Mouse (Mus musculus): ENCODE results near the gene Clec16a. TPM values are rescaled to one million over a fixed set of nuclear protein-coding genes. Genes with fewer than 3 reads are reported as not detected.

The Clec16a gene
- 10 to 100 TPM; 24.5 to 25.8 TPM for total RNA-seq (2021)
- long read RNA-seq, experiment 1, full-length matches to known transcripts = 2 of 29 reads
- long read RNA-seq, experiment 1, partial matches to known transcripts = 11 of 29 reads
- long read RNA-seq, experiment 1, other reads (novel, unspliced or antisense) = 16 of 29 reads
- long read RNA-seq, experiment 2, partial matches to known transcripts = 9 of 20 reads
- long read RNA-seq, experiment 2, other reads (novel, unspliced or antisense) = 11 of 20 reads

DNA sequence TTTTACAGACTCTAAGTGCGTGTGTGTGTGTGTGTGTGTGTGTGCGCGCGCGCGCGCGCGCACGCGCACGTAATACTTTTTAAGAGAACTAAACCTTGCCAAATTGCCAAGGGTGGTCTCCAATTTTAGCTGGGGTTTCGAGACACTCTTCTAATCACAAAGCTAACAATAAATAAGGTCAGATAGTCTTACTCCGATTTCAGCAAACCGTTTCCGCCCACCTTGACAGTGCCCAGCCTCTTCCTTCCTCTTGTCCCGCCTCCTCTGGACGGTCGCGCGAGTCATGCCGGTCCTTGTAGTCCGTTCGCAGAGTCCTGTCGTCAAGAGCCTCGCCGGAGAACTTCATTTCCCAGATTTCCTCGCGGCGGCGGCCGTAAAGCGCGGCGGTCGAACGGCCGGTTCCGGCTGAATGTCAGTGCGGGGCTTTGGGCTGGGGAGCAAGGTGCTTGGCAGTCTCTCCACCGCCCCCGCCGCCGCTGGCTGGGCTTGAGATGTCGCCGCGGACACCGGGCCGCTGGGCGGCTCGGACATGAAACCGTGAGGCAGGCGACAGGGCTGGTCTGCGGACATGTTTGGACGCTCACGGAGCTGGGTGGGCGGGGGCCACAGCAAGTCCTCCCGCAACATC, at the start of gene Clec16a:
Gene Clec16a, plus strand, starts transcription at position 345 of the 628 bp plus-strand sequence.
- DNase-seq = peak; percentile 94

DNA sequence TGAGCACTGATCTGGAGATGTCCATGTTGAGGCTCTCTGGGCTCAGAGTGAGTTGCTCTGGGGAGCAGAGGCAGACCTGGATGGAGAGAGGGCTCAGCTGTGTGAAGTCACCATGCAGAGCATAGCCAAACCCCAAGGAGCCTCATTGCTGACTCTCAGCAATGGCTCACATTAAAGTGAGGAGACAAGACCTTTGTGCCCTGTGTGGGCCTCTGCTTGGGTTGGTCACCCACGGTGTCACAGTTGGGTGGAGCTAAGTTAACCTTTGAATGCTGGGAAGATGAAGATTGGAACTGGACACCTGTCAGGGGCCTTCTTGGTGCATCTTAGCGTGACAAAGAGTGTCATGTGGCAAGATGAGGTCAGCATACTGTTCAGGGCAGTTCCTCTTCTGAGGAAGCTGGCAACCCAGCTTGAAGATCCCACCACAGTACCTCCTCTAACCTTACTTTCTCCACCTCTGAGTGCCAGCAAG, 49.3 kb upstream of the Clec16a start:
- DNase-seq = no peak

DNA sequence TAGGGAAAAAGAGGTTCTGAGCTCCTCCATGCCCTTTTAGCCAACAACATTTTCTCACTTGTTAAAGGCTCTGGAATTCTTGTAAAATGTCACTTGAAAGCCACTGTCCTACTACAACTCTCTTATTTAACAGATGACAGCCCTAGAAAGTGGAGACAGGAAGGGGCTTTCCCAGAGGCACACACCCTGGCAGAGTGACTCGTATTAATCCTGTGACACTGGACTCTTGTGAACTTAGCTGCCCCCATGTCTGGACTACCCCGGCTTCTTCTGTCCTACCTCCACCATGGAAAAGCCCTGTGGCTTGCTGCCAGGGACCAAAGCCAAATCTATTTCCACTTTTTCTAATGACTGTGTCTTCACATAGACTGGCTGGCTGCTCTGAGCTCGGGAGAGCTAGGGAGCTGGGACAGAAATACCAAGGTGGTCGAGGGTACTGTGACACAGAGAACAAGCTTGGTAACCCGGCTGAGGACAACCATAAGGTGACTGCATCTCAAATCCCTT, 47.0 kb upstream of the Clec16a start:
- DNase-seq = no peak

DNA sequence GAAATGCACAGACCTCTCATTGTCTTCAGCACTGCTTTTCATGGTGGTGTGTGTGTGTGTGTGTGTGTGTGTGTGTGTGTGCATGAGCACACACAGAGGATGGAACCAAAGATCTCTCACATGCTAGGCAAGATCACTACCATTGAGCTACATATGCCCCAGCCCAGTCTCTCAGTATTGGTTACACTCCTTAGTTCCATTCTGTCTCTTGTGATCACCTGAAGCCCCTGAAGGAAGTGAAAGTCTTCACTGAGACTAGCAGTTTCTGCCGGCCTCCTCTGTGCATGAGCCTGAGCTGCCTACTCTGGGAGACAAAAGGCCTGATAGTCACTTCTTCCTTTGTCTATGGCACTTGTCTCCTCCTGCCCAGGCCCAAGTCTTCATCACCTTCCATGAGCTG, 46.0 kb upstream of the Clec16a start:
- DNase-seq = no peak

DNA sequence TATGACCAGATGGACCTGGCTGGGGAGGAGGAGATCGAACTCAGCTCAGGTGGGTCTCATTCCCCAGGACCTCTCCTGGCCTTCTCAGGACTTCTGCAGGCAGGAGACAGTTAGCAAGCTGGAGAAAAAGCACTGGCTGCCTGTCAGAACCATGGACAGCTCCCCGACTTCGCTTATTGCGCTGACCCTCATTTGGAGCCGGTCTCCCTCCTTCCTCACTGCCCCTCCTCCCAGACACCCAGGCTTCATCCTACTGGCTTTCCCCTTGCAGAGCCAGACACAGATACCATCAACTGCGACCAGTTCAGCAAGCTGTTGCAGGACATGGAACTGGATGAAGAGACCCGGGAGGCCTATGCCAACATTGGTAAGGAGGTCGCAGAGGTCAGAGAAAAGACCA, 43.3 kb upstream of the Clec16a start:
- peak; percentile 63 for DNase-seq

DNA sequence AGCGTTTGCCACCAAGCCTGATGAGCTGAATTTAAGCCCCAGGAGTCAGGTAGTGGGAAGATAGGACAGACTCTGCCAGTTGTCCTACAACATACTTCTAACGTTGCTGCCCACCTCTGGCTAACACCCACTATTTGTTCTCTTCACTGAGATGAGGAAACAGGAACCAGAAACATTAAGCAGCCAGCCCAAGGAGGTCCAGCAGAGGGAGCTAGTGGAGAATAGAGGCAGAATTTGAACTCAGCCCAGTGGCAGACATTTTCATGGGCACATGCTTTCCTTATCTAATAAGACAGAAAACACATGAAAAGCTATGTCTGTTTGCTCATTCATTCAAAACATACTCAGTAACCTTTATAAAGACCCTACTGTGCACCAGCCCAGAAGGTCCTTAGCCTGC, 42.1 kb upstream of the Clec16a start:
- no peak for DNase-seq

DNA sequence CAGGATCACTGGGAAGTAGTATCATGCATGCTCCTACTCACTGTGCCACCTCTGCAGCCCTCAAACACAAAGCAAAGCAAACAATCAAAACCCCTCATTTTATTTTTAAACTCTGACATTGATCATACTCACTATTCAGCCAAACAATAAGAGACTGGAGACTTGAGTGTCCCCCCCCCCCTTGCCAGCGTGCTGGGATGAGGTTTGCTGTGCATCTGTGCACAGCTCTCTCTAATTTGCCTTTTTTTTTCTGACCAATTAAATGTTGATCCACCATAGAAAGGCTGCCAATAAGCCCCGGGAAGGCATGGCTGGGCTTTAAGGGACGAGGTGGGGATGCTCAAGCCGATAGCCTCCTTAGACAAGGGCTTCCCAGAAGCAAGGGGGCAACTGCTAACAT, 37.7 kb upstream of the Clec16a start:
- no peak for DNase-seq

DNA sequence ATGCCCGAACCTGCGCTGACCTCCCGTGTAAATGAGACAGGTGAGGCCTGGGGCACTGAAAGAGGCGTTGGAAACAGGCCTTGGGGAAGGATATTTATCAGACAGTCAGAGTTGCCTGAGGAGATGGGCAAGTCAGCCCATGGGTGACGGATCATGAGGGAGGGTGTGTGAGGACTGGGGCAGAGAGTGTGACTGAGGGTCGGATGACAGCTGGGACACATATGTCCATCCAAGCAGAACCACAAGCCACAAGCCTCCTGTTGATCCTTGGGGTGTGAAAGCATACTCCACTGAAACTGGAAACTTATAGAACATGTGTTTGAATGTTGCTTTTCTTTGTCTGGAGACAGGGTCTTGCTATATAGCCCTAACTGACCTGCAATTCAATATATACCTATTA, 36.4 kb upstream of the Clec16a start:
- no peak for DNase-seq

DNA sequence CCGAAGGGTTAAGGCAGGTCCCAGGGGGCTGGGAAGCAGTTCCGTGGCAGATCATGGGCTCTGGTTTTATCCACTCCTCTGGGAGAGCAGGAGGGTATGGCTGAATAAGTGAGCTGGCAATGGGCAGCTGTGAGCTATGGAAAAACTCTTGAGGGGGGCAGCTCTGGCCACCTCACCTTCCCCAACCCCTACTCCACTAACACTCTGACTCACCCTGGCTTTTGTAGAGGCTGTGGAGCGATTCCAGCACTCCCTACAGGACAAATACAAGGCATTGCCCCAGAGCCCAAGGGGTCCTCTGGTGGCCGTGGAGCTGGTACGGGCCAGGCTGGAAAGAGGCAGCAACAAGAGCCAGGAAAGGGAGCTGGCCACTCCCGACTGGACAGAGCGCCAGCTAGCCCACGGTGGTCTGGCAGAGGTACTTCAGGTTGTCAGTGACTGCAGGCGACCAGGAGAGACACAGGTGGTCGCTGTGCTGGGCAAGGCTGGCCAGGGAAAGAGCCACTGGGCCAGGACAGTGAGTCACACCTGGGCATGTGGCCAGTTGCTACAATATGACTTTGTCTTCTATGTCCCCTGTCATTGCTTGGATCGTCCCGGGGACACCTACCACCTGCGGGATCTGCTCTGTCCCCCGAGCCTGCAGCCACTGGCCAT, 34.5 kb upstream of the Clec16a start:
- no peak for DNase-seq

DNA sequence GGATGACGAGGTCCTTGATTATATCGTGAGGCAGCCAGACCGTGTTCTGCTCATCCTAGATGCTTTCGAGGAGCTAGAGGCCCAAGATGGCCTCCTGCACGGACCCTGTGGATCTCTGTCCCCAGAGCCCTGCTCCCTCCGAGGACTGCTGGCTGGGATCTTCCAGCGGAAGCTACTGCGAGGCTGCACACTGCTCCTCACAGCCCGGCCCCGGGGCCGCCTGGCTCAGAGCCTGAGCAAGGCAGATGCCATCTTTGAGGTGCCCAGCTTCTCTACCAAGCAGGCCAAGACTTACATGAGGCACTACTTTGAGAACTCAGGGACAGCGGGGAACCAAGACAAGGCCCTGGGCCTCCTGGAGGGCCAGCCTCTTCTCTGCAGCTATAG, 34.0 kb upstream of the Clec16a start:
- DNase-seq = no peak

DNA sequence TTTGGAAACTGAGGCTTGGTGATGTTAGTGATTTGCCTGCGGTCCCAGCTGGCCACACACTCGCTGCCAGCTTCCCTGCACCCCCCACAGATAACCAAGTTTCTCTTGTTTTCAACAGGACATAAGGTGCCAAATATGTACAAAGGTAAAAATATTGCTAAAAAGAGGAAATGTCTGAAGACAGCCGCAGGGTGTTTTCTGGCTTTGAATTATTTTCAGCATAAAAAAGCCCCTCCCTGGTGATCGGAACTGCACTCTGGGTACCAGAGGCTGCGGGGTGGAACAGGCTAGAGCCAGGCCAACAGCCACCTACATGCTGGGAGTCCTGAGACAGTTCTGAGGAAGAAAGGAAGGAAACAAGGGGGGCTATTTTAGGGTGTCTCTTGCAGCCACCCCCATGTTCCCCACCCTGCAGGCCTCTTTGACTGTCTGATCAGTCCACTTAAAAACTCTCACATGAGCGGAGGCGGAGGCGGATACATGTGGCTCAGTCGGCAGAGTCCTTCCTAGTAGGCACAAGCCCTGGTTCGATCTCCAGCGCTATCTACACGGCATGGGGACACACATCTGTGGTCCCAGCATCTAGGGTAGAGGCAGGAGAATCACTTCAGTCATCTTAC, 29.1 kb upstream of the Clec16a start:
- DNase-seq = no peak

DNA sequence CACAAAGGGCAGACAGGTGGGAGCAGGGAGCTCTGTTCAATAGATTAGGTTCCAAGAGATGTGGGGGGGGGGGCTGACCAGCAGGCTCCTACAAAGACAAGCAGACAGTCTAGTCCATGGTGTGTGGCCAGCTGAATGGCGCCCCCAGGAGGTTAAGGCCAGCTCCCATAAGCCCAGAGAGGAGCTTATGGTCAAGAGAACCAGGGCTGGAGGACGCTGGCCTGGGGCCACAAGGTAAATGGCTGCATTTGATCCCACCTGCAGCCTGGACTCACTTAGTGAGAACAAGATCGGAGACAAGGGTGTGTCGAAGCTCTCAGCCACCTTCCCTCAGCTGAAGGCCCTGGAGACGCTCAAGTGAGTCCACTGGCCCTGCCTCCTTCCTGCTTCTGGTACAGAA, 27.1 kb upstream of the Clec16a start:
- no peak for DNase-seq

DNA sequence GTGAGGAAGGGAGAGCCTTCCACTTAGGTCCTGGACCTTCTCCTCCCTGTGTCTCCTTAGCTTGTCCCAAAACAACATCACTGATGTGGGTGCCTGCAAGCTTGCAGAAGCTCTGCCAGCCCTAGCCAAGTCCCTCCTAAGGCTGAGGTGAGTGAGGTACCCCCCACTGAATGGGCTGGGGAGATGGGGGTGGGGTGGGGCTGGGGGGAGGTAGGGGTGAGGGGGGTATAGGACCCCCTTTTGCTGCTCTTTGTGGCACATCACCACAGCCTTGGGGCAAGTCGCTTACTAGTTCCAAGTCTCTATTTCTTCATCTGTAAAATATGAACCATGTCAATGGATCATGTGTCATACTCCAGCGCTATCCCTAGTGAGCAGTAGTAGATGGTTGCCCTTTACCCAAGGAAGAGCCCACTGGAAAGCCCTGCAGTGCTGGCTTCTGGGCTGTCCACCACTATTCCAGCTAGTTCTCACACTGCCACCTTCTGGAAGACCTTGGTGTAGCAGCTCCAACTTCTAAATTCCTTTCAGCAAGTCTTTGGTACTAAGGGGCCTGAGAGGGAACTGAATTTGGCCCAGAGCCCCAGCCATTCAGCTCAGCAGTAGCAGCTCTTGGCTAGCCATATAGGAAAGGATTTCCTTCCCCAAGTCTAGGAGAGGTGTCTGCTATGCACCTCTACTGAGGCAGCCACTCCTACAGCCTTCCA, 24.1 kb upstream of the Clec16a start:
- peak; percentile 77 for DNase-seq

DNA sequence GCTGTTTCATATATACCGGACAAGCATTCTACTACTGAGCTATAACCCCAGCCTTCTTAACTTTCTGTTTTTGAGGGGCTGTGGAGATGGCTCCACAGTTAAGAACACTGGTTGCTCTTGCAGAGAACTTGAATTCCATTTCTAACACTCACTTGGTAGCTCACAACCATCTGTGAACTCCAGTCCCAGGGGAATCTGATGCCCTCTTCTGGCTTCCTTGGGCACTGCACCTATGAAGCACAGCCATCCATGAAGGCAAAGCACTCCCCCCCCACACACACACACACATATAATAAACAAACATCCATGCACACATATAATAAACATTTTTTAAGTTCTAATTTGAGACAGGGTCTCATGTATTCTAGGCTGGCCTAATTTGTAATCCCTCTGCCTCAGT, 22.3 kb upstream of the Clec16a start:
- peak; percentile 61 for DNase-seq

DNA sequence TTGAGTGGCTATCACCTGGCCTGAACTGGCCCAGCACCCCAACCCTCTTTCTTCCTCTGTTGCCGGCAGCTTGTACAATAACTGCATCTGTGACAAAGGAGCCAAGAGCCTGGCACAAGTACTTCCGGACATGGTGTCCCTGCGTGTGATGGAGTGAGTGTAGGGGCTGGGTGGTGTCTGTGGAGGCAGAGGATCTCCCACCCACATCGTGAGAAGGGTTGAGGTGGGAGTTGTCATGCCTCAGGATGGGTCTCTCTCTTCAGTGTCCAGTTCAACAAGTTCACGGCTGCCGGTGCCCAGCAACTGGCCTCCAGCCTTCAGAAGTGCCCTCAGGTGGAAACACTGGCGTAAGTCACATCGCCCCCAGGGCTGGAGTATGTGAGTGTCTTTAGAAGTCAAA, 21.5 kb upstream of the Clec16a start:
- DNase-seq = no peak

DNA sequence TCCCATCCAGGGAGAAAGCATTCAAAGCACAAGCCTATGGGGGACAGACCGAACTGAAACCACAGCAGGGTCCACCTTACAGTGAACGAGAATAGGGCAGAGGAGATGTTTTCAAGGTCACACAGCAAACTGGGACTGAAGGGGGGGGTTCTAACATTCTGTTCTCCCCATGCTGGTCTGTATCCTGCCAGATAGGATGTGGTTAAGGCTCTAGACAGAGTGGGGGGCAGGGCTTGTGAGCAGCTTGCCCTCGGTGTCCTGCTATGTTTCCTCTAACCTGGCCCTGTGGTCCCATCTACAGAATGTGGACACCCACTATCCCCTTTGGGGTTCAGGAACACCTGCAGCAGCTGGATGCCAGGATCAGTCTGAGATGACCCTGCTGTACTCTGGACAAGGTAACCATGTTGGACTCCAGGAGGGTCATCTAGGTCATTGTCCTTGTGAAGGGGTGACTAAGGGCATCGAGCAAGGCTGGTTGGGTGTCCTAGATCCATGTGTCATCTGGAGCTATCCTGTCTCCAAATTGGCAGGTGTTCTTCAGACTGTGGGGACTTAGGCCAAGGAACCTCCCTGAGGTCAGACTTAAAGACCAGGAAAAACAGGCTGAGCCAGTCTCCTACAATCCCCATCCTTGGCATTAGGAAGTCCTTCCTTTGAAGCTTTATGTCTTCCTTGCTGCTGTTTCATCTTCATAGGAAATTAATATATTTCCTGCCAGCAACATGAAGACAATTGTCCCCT, 20.1 kb upstream of the Clec16a start:
- DNase-seq = no peak

DNA sequence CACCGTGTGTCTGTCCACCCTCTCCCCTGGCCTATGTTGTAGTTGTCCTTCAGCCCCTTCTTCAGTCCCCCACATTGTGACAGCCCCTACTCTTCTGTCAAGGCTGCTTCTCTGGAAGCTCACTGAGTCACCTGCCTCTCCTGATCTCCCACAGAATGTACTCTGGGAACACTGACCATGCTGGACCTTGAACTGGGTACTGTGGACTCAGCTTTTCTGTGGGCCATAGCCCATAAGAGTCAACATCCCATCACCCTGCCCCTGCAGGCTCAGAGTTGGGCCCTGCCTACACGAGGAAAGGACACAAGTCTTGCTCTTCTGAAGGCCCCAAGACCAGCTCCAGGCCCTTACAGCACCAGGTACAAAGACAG, 19.5 kb upstream of the Clec16a start:
- DNase-seq = no peak

DNA sequence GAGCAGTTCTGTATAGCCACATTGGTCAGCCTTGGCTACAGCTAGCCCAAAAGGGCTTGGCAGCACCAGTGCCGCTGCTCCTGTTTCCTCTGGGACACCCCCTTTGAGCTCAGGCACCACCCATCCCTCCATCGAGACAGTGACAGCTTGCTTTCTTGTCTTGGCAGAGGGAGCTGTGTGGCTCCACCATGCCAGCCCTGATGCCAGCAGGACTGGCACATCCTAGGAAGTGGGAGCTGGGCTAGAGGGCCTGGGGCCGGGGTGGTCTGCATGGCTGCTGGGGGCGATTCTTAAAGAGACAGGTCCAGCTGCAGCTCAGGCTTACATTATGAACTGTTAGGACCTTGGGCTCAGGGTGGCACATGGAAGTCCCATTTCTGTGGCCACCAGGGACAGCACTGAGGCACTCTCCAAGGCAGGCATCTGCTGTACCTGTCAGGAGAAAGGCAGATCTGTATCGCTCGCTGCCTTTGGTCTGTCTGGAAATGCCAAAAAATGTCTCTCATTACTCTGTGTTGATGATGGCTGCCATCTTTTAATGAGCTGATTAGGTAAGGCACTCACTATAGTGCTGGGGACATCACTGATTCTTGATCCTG, 18.0 kb upstream of the Clec16a start:
- DNase-seq = no peak

DNA sequence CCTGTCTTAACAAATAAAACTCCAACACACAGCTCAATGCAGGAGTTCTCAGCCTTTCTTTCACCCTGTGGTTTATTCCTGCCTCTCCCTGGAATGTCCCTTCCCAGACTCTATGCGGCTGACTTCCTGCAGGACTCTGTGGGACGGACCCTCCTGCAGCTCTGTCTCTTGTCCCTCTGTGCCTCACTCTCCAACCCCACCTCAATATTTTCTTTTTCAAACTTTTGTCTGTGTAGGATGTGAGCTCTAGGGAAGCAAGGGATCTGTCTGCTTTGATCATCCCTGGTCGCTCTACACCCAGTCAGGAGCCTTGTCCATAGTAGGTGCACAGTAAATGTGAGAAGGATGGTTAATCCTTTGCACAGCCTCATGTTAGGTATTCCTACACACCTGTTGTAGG, 16.8 kb upstream of the Clec16a start:
- DNase-seq = no peak

DNA sequence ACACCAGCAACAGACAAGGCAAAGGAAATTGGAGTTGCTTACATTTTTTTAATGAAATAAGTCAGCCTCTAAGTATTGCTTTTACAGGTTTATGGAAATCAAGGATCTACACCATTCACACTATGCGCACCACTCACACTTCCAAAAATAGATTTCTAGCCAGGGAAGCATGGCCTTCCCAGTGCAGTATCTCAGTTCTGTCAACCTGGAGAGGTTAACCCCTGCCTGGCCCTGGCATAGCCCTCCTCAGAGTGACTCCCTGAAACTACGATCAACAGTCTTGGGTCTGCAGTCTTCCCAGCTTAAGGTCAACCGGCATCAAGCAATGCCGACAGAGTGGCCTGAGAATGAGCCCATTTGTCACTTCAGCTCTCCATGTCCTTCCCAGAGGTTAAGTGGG, 15.0 kb upstream of the Clec16a start:
- DNase-seq = no peak

DNA sequence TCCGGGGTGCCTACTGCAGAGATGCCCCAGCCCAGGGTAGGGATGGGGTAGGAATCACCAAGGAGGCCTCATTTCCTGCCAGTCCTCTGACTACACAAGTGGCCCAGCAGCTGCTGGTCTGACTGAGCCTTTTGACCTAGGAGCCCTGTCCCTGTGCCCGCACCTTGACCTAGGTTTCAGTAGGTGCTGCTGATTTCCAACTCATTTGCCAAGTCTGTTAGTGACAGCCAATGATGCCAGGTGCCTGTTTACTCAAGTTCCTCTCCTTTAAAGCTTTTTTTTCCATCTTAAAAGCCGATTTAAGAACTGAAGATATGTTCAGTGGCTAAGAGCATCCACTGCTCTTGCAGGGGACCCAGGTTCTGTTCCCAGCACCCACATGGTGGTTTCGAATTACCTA, 11.4 kb upstream of the Clec16a start:
- no peak for DNase-seq

Measured in gastrocnemius, postnatal 10 days (tissue).